Mouse (Mus musculus) liver, embryonic 11.5 days (tissue): ENCODE measurements around the gene Zbtb8os. TPM values are rescaled to one million over a fixed set of nuclear protein-coding genes. Genes with fewer than 3 reads are reported as not detected.

ENCODE experiments used
- ATAC-seq: fragments of 200-750 bp; cut with Nextera tagmentation; replicated peaks from 2 replicates; pipeline ENCODE4 v1.8.0; 2017; ENCODE audit warnings: moderate number of reproducible peaks, mild to moderate bottlenecking, moderate TSS enrichment, moderate library complexity; ENCODE audit not compliant: low FRiP score
- DNase-seq: peaks from one replicate; pipeline ENCODE4 v3.0.0-alpha.2; 2017; ENCODE audit warnings: low spot score
- H3K27ac ChIP-seq: fragments of 300-500 bp; sonication (generic); 2 replicates; pipeline ENCODE4 v1.5.1; 2014; ENCODE audit warnings: mild to moderate bottlenecking, low read depth, low read length, control low read depth
- H3K27me3 ChIP-seq: fragments of 300-500 bp; sonication (generic); replicated peaks from 2 replicates; pipeline ENCODE4 v1.6.1; 2014; ENCODE audit warnings: low read length, mixed read lengths; ENCODE audit not compliant: control insufficient read depth, insufficient read depth
- H3K36me3 ChIP-seq: fragments of 300-500 bp; sonication (generic); 2 replicates; pipeline ENCODE4 v1.6.1; 2014; ENCODE audit warnings: mild to moderate bottlenecking, low read length, moderate library complexity, mixed read lengths; ENCODE audit not compliant: control insufficient read depth, insufficient read depth
- H3K4me1 ChIP-seq: fragments of 300-500 bp; sonication (generic); replicated peaks from 2 replicates; pipeline ENCODE4 v1.6.1; 2014; ENCODE audit warnings: low read length, mixed read lengths; ENCODE audit not compliant: control insufficient read depth, insufficient read depth
- H3K4me2 ChIP-seq: fragments of 300-500 bp; sonication (generic); 2 replicates; pipeline ENCODE4 v1.6.1; 2014; ENCODE audit warnings: mild to moderate bottlenecking, control low read depth, moderate library complexity
- H3K4me3 ChIP-seq: fragments of 300-500 bp; sonication (generic); 2 replicates; pipeline ENCODE4 v1.5.1; 2014; ENCODE audit warnings: low read depth, low read length, control low read depth
- H3K9ac ChIP-seq: fragments of 300-500 bp; sonication (generic); 2 replicates; pipeline ENCODE4 v1.6.1; 2014; ENCODE audit warnings: low read depth, low read length, control low read depth
- H3K9me3 ChIP-seq: fragments of 300-500 bp; sonication (generic); 2 replicates; pipeline ENCODE4 v1.6.1; 2016; ENCODE audit warnings: low read length, inconsistent platforms, mixed read lengths; ENCODE audit not compliant: control insufficient read depth
- WGBS: fragments of 180-500 bp; shearing (Covaris S2); extraction: QIAGEN DNeasy Blood & Tissue Kit; methylation state at CpG from one replicate; pipeline ENCODE4 v1.1.7; 2014; 5-methylcytosine and 5-hydroxymethylcytosine counted together
- polyA plus RNA-seq: library from polyadenylated mRNA; unstranded; fragments of >200 nt; fragmentation: Nextera tagmentation; extraction: Ambion mirVana; gene quantifications from 2 replicates; pipeline ENCODE4 v1.2.1, GENCODE M21; 2014

Gene Zbtb8os
- polyA plus RNA-seq, 1 experiment from 2014 or later: 53.9 TPM

DNA sequence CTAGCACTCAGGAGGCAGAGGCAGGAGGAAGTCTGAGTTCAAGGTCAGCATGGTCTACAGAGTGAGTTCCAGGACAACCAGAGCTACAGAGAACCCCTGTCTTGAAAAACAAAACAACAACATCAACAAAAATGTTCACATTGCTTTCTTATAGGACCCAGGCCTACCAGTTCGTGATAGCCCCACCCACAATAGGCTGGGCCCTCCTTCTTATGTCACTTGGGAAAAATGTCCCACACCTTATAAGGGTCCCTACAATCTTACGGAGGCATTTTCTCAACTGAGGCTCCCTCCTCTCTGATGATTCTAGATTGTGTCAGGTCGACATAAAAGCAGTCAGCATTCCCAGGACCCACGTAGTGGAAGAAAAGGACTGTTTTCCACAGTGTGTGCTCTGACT, 64.3 kb downstream of the Zbtb8os start:
- Histone ChIP-seq H3K4me2 (no peak overlapping the region), H3K27ac (no peak overlapping the region), H3K9ac (no peak overlapping the region), H3K9me3 (no peaks in the 10 kb centered on the region), H3K36me3 (no peaks in the 10 kb centered on the region), H3K27me3 (no peaks in the 10 kb centered on the region), H3K4me3 (no peak overlapping the region), H3K4me1 (no peaks in the 10 kb centered on the region)
- DNase-seq (no peak), ATAC-seq (no peak)
- WGBS: 71% methylated on average over 4 of the region's 4 CpGs

Other genes with a start within 250 kb of the Zbtb8os start
- gene Tmem54, start 230.1 kb upstream of the Zbtb8os start, polyA plus RNA-seq: 2.3 and 3.3 TPM in 2 replicates
- gene Hpca, start 213.7 kb upstream of the Zbtb8os start, polyA plus RNA-seq: 3.1 and 4.4 TPM in 2 replicates
- 1.8 and 2.0 TPM in 2 replicates for gene Fndc5, start 198.7 kb upstream of the Zbtb8os start, polyA plus RNA-seq
- gene S100pbp, start 146.0 kb upstream of the Zbtb8os start, polyA plus RNA-seq: 17.2 and 18.9 TPM in 2 replicates
- gene Yars, start 145.9 kb upstream of the Zbtb8os start, polyA plus RNA-seq: 129 TPM in 2 replicates
- gene C77080, start 74.3 kb upstream of the Zbtb8os start, polyA plus RNA-seq: 1.2 and 1.6 TPM in 2 replicates
- 0.36 and 0.40 TPM in 2 replicates for gene Sync, start 48.1 kb upstream of the Zbtb8os start, polyA plus RNA-seq
- gene Rbbp4, start 325 bp upstream of the Zbtb8os start, polyA plus RNA-seq: 318 and 355 TPM in 2 replicates
- 4.2 and 4.8 TPM in 2 replicates for gene Zbtb8a, start 42.4 kb downstream of the Zbtb8os start, polyA plus RNA-seq
- 2.4 and 2.8 TPM in 2 replicates for gene Zbtb8b, start 105.2 kb downstream of the Zbtb8os start, polyA plus RNA-seq
- 21.6 and 22.5 TPM in 2 replicates for gene Bsdc1, start 125.9 kb downstream of the Zbtb8os start, polyA plus RNA-seq
- not detected in 2 replicates for gene Tssk3, start 155.3 kb downstream of the Zbtb8os start, polyA plus RNA-seq
- not detected in 2 replicates for gene Fam229a, start 155.5 kb downstream of the Zbtb8os start, polyA plus RNA-seq
- gene Marcksl1, start 177.9 kb downstream of the Zbtb8os start, polyA plus RNA-seq: 388 and 395 TPM in 2 replicates
- gene Hdac1, start 207.0 kb downstream of the Zbtb8os start, polyA plus RNA-seq: 215 and 223 TPM in 2 replicates
- gene Lck, start 237.9 kb downstream of the Zbtb8os start, polyA plus RNA-seq: 5.5 and 6.0 TPM in 2 replicates
- 9.2 and 9.3 TPM in 2 replicates for gene Fam167b, start 242.9 kb downstream of the Zbtb8os start, polyA plus RNA-seq